Mouse (Mus musculus): ENCODE measurements around the gene S100a16. TPM values are rescaled to one million over a fixed set of nuclear protein-coding genes. Genes with fewer than 3 reads are reported as not detected.

S100a16 gene
- polyA plus RNA-seq, 1 experiment from 2014 or later: 41.3 TPM

GRCm38 (mm10) chr3:90549676-90550420, 12.8 kb downstream of the S100a16 start:
- Histone ChIP-seq H3K4me1 (ENCODE audit: insufficient read depth) (no peaks in the 10 kb centered on the region), H3K4me2 (ENCODE audit: low read depth, low read length) (no peak overlapping the region), H3K36me3 (replicated peaks; ENCODE audit: insufficient read depth, low read length) (no peaks in the 10 kb centered on the region), H3K27ac (ENCODE audit: low read depth) (no peak overlapping the region), H3K27me3 (ENCODE audit: insufficient read depth, low read length) (no peaks in the 10 kb centered on the region), H3K9me3 (ENCODE audit: low read length) (no peaks in the 10 kb centered on the region), H3K4me3 (ENCODE audit: low read depth, low read length) (no peak overlapping the region), H3K9ac (replicated peaks) (no peak overlapping the region)
- DNase-seq: no peak
- WGBS (ENCODE audit: insufficient replicate concordance): 60% methylated on average over 5 of the region's 5 CpGs
- ATAC-seq: no peak
- no peak for TF ChIP-seq CTCF (IDR thresholded peaks at IDR 0.05; ENCODE audit: low read depth)
- no peak for TF ChIP-seq EP300 (IDR thresholded peaks at IDR 0.05; ENCODE audit: low read depth)

- DNase-seq: no peak
- H3K27me3 ChIP-seq (ENCODE audit: insufficient read depth, low read length): no peaks in the 10 kb centered on the region
- no peaks in the 10 kb centered on the region for H3K4me1 ChIP-seq (ENCODE audit: insufficient read depth)
- no peak overlapping the region for H3K27ac ChIP-seq (ENCODE audit: low read depth)
- no peaks in the 10 kb centered on the region for H3K36me3 ChIP-seq (replicated peaks; ENCODE audit: insufficient read depth, low read length)
- no peak overlapping the region for H3K4me2 ChIP-seq (ENCODE audit: low read depth, low read length)
- no peaks in the 10 kb centered on the region for H3K9me3 ChIP-seq (ENCODE audit: low read length)
- H3K9ac ChIP-seq (replicated peaks): no peak overlapping the region
- TF ChIP-seq CTCF (IDR thresholded peaks at IDR 0.05; ENCODE audit: low read depth) (no peak), EP300 (IDR thresholded peaks at IDR 0.05; ENCODE audit: low read depth) (no peak)
- H3K4me3 ChIP-seq (ENCODE audit: low read depth, low read length): no peak overlapping the region
- ATAC-seq: no peak
- 80% methylated on average over 2 of the region's 2 CpGs for WGBS (ENCODE audit: insufficient replicate concordance)
Observed at GRCm38 (mm10) chr3:90550421-90550790, 13.4 kb downstream of the S100a16 start.

GRCm38 (mm10) chr3:90552231-90552630, 15.2 kb downstream of the S100a16 start:
- H3K27ac ChIP-seq (ENCODE audit: low read depth): no peak overlapping the region
- TF ChIP-seq EP300 (IDR thresholded peaks at IDR 0.05; ENCODE audit: low read depth) (no peak), CTCF (IDR thresholded peaks at IDR 0.05; ENCODE audit: low read depth) (no peak)
- WGBS (ENCODE audit: insufficient replicate concordance): 74% methylated on average over 2 of the region's 2 CpGs
- no peak overlapping the region for H3K9ac ChIP-seq (replicated peaks)
- no peak overlapping the region for H3K4me2 ChIP-seq (ENCODE audit: low read depth, low read length)
- ATAC-seq (no peak), DNase-seq (no peak)
- no peaks in the 10 kb centered on the region for H3K9me3 ChIP-seq (ENCODE audit: low read length)
- no peak overlapping the region for H3K4me3 ChIP-seq (ENCODE audit: low read depth, low read length)
- H3K27me3 ChIP-seq (ENCODE audit: insufficient read depth, low read length): no peaks in the 10 kb centered on the region
- no peaks in the 10 kb centered on the region for H3K4me1 ChIP-seq (ENCODE audit: insufficient read depth)
- no peaks in the 10 kb centered on the region for H3K36me3 ChIP-seq (replicated peaks; ENCODE audit: insufficient read depth, low read length)

GRCm38 (mm10) chr3:90555954-90556353, 18.9 kb downstream of the S100a16 start:
- Histone ChIP-seq H3K27me3 (ENCODE audit: insufficient read depth, low read length) (no peaks in the 10 kb centered on the region), H3K4me3 (ENCODE audit: low read depth, low read length) (no peak overlapping the region), H3K27ac (ENCODE audit: low read depth) (no peak overlapping the region), H3K4me2 (ENCODE audit: low read depth, low read length) (no peak overlapping the region), H3K4me1 (ENCODE audit: insufficient read depth) (no peaks in the 10 kb centered on the region), H3K9me3 (ENCODE audit: low read length) (no peaks in the 10 kb centered on the region), H3K9ac (replicated peaks) (no peak overlapping the region), H3K36me3 (replicated peaks; ENCODE audit: insufficient read depth, low read length) (no peaks in the 10 kb centered on the region)
- ATAC-seq: no peak
- TF ChIP-seq EP300 (IDR thresholded peaks at IDR 0.05; ENCODE audit: low read depth) (no peak), CTCF (IDR thresholded peaks at IDR 0.05; ENCODE audit: low read depth) (no peak)
- DNase-seq: no peak
- 68% methylated on average over 5 of the region's 5 CpGs for WGBS (ENCODE audit: insufficient replicate concordance)

GRCm38 (mm10) chr3:90560008-90560628, 23.1 kb downstream of the S100a16 start, which contains the start of gene S100a3:
S100a3 (plus strand) TSS chr3:90560578.
- H3K4me3 ChIP-seq (ENCODE audit: low read depth, low read length): no peak within 1 kb of the TSS
- no peaks in the 10 kb centered on the region for H3K4me1 ChIP-seq (ENCODE audit: insufficient read depth)
- H3K36me3 ChIP-seq (replicated peaks; ENCODE audit: insufficient read depth, low read length): no peaks in the 10 kb centered on the region
- no peak within 1 kb of the TSS for H3K9ac ChIP-seq (replicated peaks)
- no peaks in the 10 kb centered on the region for H3K9me3 ChIP-seq (ENCODE audit: low read length)
- H3K27me3 ChIP-seq (ENCODE audit: insufficient read depth, low read length): no peaks in the 10 kb centered on the region
- DNase-seq: no peak
- no peak within 1 kb of the TSS for H3K4me2 ChIP-seq (ENCODE audit: low read depth, low read length)
- no peak for ATAC-seq
- no peak within 1 kb of the TSS for H3K27ac ChIP-seq (ENCODE audit: low read depth)
- 71% methylated on average over 6 of the region's 6 CpGs for WGBS (ENCODE audit: insufficient replicate concordance)
- TF ChIP-seq EP300 (IDR thresholded peaks at IDR 0.05; ENCODE audit: low read depth) (no peak), CTCF (IDR thresholded peaks at IDR 0.05; ENCODE audit: low read depth) (no peak)

- no peak overlapping the region for H3K27ac ChIP-seq (ENCODE audit: low read depth)
- DNase-seq (no peak), ATAC-seq (no peak)
- H3K27me3 ChIP-seq (ENCODE audit: insufficient read depth, low read length): no peaks in the 10 kb centered on the region
- no peaks in the 10 kb centered on the region for H3K9me3 ChIP-seq (ENCODE audit: low read length)
- TF ChIP-seq CTCF (IDR thresholded peaks at IDR 0.05; ENCODE audit: low read depth): no peak
- TF ChIP-seq EP300 (IDR thresholded peaks at IDR 0.05; ENCODE audit: low read depth): no peak
- WGBS (ENCODE audit: insufficient replicate concordance): 67% methylated on average over 5 of the region's 5 CpGs
- no peak overlapping the region for H3K4me3 ChIP-seq (ENCODE audit: low read depth, low read length)
- H3K9ac ChIP-seq (replicated peaks): no peak overlapping the region
- H3K36me3 ChIP-seq (replicated peaks; ENCODE audit: insufficient read depth, low read length): no peaks in the 10 kb centered on the region
- no peaks in the 10 kb centered on the region for H3K4me1 ChIP-seq (ENCODE audit: insufficient read depth)
- H3K4me2 ChIP-seq (ENCODE audit: low read depth, low read length): no peak overlapping the region
Observed at GRCm38 (mm10) chr3:90574691-90575090, 37.6 kb downstream of the S100a16 start.
